Mouse (Mus musculus) central nervous system, embryonic 14 days (tissue): ENCODE measurements around the gene Rmi2. TPM values are rescaled to one million over a fixed set of nuclear protein-coding genes. Genes with fewer than 3 reads are reported as not detected.

Experiments used
- polyA plus RNA-seq: library from polyadenylated mRNA; depleted of rRNA; stranded (reverse); fragments of >200 nt; gene quantifications from 2 replicates; pipeline ENCODE4 v1.2.3, GENCODE M21; 2012; rRNA removed

The Rmi2 gene
- 3.1 TPM in 2 replicates for polyA plus RNA-seq

GRCm38 (mm10) chr16:10834911-10835587 is at the start of gene Rmi2:
Gene Rmi2 (plus strand): TSS chr16:10835059.

DNA sequence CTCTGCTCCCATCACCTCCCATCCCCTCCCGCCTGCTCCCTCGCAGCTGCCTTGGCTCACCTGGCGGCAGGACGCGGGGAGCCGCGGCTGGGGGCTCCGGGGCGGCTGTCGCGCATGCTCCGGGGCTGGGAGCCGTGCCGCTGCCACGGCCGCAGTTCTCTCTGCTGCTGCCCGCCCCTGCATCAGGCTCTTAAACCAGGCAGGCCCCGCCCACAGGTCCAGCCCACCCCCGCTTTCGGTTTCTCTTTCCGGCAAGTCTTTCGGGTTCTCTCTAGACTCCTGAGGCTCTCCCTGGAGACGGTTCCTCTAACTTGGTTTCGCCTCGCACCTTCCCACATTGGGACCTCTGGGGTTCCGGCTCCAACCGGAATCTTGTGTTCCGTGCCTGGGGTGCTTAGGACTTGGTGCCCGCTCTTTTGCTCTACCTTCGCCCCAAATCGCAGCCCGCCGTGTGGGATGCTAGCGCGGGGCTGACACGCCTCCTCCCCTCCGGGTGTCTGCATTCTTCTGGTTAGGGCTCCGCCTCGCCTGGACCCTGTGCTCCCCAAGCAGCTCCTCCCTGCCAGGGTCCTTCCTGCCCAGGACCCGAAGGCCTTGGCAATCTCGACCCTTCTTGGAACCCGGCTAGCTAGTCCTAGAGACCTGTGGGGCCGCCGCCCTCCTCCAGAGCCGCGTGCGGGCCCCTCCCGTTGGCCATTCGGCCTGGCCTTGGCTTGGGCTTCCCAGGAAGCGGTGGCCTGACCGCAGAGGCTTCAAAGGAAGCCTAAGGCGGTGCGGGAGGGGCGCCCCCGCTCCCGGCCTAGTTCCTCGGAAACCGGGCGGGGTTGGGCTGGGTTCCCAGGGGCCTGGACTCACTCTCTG is 49.3 kb upstream of the Rmi2 start, which contains the start of gene Socs1:
Gene Socs1, minus strand, starts transcription at position 166 of the 861 bp plus-strand sequence.

DNA sequence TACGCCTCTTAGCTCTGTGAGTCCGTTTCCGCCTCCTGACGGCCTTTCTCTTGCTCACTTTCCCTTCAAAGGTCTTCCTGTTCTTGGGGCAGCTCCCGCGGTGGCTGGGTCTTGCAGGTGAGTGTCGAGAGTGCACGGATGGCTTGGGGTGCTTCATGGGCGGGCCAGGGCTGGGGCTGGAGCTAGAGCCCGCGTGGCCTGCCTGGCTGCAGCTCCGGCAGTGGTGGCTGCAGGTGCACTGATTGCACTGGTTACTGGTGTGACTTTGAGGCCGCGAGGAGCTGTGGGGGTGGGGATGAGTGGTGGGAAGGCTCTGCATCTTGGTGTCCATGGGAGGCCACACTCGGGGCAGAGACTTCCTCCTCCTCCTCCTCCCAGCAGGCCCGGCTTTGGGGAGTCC is 46.6 kb upstream of the Rmi2 start, which contains the start of gene Tnp2:
Gene Tnp2, minus strand, starts transcription at position 390 of the 400 bp plus-strand sequence.

GRCm38 (mm10) chr16:10790702-10791101 is 44.2 kb upstream of the Rmi2 start, which contains the start of gene Prm3:
Gene Prm3 (minus strand): TSS chr16:10790914.

DNA sequence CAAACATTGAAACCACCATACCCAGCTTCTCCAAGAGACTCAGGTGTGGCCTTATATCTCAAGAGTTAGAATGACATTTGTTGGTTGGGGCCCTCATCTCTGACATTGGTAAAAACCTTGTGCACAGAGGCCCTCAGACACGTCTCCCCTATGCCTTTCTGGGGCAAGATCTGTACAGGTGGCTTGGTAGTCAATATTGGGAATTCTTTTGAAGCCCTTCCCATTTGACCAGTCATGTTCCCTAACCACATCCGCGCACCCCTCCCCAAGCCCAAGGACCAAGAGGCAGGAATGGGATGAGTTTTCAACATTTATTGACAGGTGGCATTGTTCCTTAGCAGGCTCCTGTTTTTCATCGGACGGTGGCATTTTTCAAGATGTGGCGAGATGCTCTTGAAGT is 38.8 kb upstream of the Rmi2 start, which contains the start of gene Prm2:
Gene Prm2, minus strand, starts transcription at position 101 of the 400 bp plus-strand sequence.

GRCm38 (mm10) chr16:10805789-10806527 is 28.9 kb upstream of the Rmi2 start, which contains the start of gene Prm1:
Gene Prm1 (minus strand): TSS chr16:10805839.

GRCm38 (mm10) chr16:10812865-10813371 is 21.9 kb upstream of the Rmi2 start, which contains the start of gene Gm11172:
Gene Gm11172 (plus strand): TSS chr16:10812915.

Other genes with a start within 250 kb of the Rmi2 start
- gene Socs1, start 49.5 kb upstream of the Rmi2 start, polyA plus RNA-seq = 1.8 and 3.9 TPM in 2 replicates
- not detected in 2 replicates for gene Tnp2, start 46.4 kb upstream of the Rmi2 start, polyA plus RNA-seq
- gene Prm3, start 44.1 kb upstream of the Rmi2 start, polyA plus RNA-seq = not detected in 2 replicates
- gene Prm2, start 38.9 kb upstream of the Rmi2 start, polyA plus RNA-seq = not detected in 2 replicates
- not detected in 2 replicates for gene Prm1, start 29.2 kb upstream of the Rmi2 start, polyA plus RNA-seq
- not detected in 2 replicates for gene Gm11172, start 22.1 kb upstream of the Rmi2 start, polyA plus RNA-seq
- 170 and 217 TPM in 2 replicates for gene Snn, start 225.9 kb downstream of the Rmi2 start, polyA plus RNA-seq
- gene Litaf, start 231.1 kb downstream of the Rmi2 start, polyA plus RNA-seq = 38.7 and 45.6 TPM in 2 replicates